Mouse (Mus musculus): Measurements from ENCODE around the gene Tom1. TPM values are rescaled to one million over a fixed set of nuclear protein-coding genes. Genes with fewer than 3 reads are reported as not detected.
A peak's percentile ranks its signal among the peaks of the same experiment; 100 is the strongest.

The Tom1 gene
- polyA plus RNA-seq, 1 experiment from 2014 or later: 29.1 TPM

- H3K4me1 ChIP-seq (ENCODE audit: control insufficient read depth, insufficient read depth, low read length): peaks cover 2% of the 10 kb centered on the region
- 48% methylated on average over 2 of the region's 2 CpGs for WGBS
- H3K4me2 ChIP-seq (replicated peaks; ENCODE audit: low read depth, low read length): no peak overlapping the region
- peaks cover 18% of the 10 kb centered on the region for H3K36me3 ChIP-seq (ENCODE audit: control insufficient read depth, insufficient read depth, low read length)
- H3K9ac ChIP-seq (ENCODE audit: low read depth, low read length): no peak overlapping the region
- no peaks in the 10 kb centered on the region for H3K9me3 ChIP-seq (ENCODE audit: control insufficient read depth, low read length)
- H3K4me3 ChIP-seq (ENCODE audit: low read length): no peak overlapping the region
- no peak for ATAC-seq (ENCODE audit: low FRiP score, low TSS enrichment)
- H3K27ac ChIP-seq (ENCODE audit: low read depth, low read length): no peak overlapping the region
- no peaks in the 10 kb centered on the region for H3K27me3 ChIP-seq (ENCODE audit: control insufficient read depth, insufficient read depth, low read length)
Measured at GRCm38 (mm10) chr8:75013557-75013956, 19.9 kb upstream of the Tom1 start.

- Histone ChIP-seq H3K4me1 (ENCODE audit: control insufficient read depth, insufficient read depth, low read length) (peaks cover 3% of the 10 kb centered on the region), H3K36me3 (ENCODE audit: control insufficient read depth, insufficient read depth, low read length) (peaks cover 14% of the 10 kb centered on the region), H3K9me3 (ENCODE audit: control insufficient read depth, low read length) (no peaks in the 10 kb centered on the region), H3K27me3 (ENCODE audit: control insufficient read depth, insufficient read depth, low read length) (no peaks in the 10 kb centered on the region), H3K4me2 (replicated peaks; ENCODE audit: low read depth, low read length) (no peak overlapping the region), H3K9ac (ENCODE audit: low read depth, low read length) (no peak overlapping the region), H3K27ac (ENCODE audit: low read depth, low read length) (no peak overlapping the region), H3K4me3 (ENCODE audit: low read length) (no peak overlapping the region)
- 66% methylated on average over 3 of the region's 3 CpGs for WGBS
- ATAC-seq (ENCODE audit: low FRiP score, low TSS enrichment): no peak
Measured at GRCm38 (mm10) chr8:75013964-75014363, 19.5 kb upstream of the Tom1 start.

- H3K36me3 ChIP-seq (ENCODE audit: control insufficient read depth, insufficient read depth, low read length): peaks cover 7% of the 10 kb centered on the region; the same call in 1 of the 2 replicates
- no peak overlapping the region for H3K9ac ChIP-seq (ENCODE audit: low read depth, low read length)
- H3K4me1 ChIP-seq (ENCODE audit: control insufficient read depth, insufficient read depth, low read length): peaks cover 3% of the 10 kb centered on the region
- no peak overlapping the region for H3K27ac ChIP-seq (ENCODE audit: low read depth, low read length)
- no peak overlapping the region for H3K4me2 ChIP-seq (replicated peaks; ENCODE audit: low read depth, low read length)
- no peak overlapping the region for H3K4me3 ChIP-seq (ENCODE audit: low read length)
- H3K9me3 ChIP-seq (ENCODE audit: control insufficient read depth, low read length): no peaks in the 10 kb centered on the region
- H3K27me3 ChIP-seq (ENCODE audit: control insufficient read depth, insufficient read depth, low read length): no peaks in the 10 kb centered on the region
- WGBS: 56% methylated on average over 2 of the region's 2 CpGs
- no peak for ATAC-seq (ENCODE audit: low FRiP score, low TSS enrichment)
Measured at GRCm38 (mm10) chr8:75015981-75016380, 17.5 kb upstream of the Tom1 start.

- Histone ChIP-seq H3K4me1 (ENCODE audit: control insufficient read depth, insufficient read depth, low read length) (peaks cover 3% of the 10 kb centered on the region), H3K27ac (ENCODE audit: low read depth, low read length) (no peak overlapping the region), H3K4me2 (replicated peaks; ENCODE audit: low read depth, low read length) (no peak overlapping the region), H3K36me3 (ENCODE audit: control insufficient read depth, insufficient read depth, low read length) (peaks cover 9% of the 10 kb centered on the region; the same call in 1 of the 2 replicates), H3K9ac (ENCODE audit: low read depth, low read length) (no peak overlapping the region), H3K4me3 (ENCODE audit: low read length) (no peak overlapping the region), H3K27me3 (ENCODE audit: control insufficient read depth, insufficient read depth, low read length) (no peaks in the 10 kb centered on the region), H3K9me3 (ENCODE audit: control insufficient read depth, low read length) (no peaks in the 10 kb centered on the region)
- WGBS: 89% methylated on average over 1 of the region's 1 CpGs
- ATAC-seq (ENCODE audit: low FRiP score, low TSS enrichment): no peak
Measured at GRCm38 (mm10) chr8:75016422-75016821, 17.1 kb upstream of the Tom1 start.

- H3K36me3 ChIP-seq (ENCODE audit: control insufficient read depth, insufficient read depth, low read length): peaks cover 29% of the 10 kb centered on the region
- 29% methylated on average over 5 of the region's 5 CpGs for WGBS
- H3K4me2 ChIP-seq (replicated peaks; ENCODE audit: low read depth, low read length): no peak overlapping the region
- H3K27me3 ChIP-seq (ENCODE audit: control insufficient read depth, insufficient read depth, low read length): no peaks in the 10 kb centered on the region
- no peak overlapping the region for H3K4me3 ChIP-seq (ENCODE audit: low read length)
- peaks cover 3% of the 10 kb centered on the region for H3K4me1 ChIP-seq (ENCODE audit: control insufficient read depth, insufficient read depth, low read length)
- ATAC-seq (ENCODE audit: low FRiP score, low TSS enrichment): peak; percentile 84
- no peaks in the 10 kb centered on the region for H3K9me3 ChIP-seq (ENCODE audit: control insufficient read depth, low read length)
- H3K9ac ChIP-seq (ENCODE audit: low read depth, low read length): no peak overlapping the region
- H3K27ac ChIP-seq (ENCODE audit: low read depth, low read length): no peak overlapping the region; the same call in 1 of the 2 replicates
Measured at GRCm38 (mm10) chr8:75018274-75018972, 15.1 kb upstream of the Tom1 start.

GRCm38 (mm10) chr8:75023660-75024316 is 9.7 kb upstream of the Tom1 start:
- no peaks in the 10 kb centered on the region for H3K9me3 ChIP-seq (ENCODE audit: control insufficient read depth, low read length)
- H3K27ac ChIP-seq (ENCODE audit: low read depth, low read length): no peak overlapping the region
- H3K9ac ChIP-seq (ENCODE audit: low read depth, low read length): no peak overlapping the region
- H3K4me3 ChIP-seq (ENCODE audit: low read length): no peak overlapping the region
- no peaks in the 10 kb centered on the region for H3K27me3 ChIP-seq (ENCODE audit: control insufficient read depth, insufficient read depth, low read length)
- H3K4me2 ChIP-seq (replicated peaks; ENCODE audit: low read depth, low read length): no peak overlapping the region
- no peaks in the 10 kb centered on the region for H3K4me1 ChIP-seq (ENCODE audit: control insufficient read depth, insufficient read depth, low read length)
- peaks cover 68% of the 10 kb centered on the region for H3K36me3 ChIP-seq (ENCODE audit: control insufficient read depth, insufficient read depth, low read length)
- ATAC-seq (ENCODE audit: low FRiP score, low TSS enrichment): no peak
- WGBS: 91% methylated on average over 3 of the region's 3 CpGs

- no peaks in the 10 kb centered on the region for H3K4me1 ChIP-seq (ENCODE audit: control insufficient read depth, insufficient read depth, low read length)
- H3K9me3 ChIP-seq (ENCODE audit: control insufficient read depth, low read length): no peaks in the 10 kb centered on the region
- no peak overlapping the region for H3K9ac ChIP-seq (ENCODE audit: low read depth, low read length)
- no peak overlapping the region for H3K4me2 ChIP-seq (replicated peaks; ENCODE audit: low read depth, low read length)
- ATAC-seq (ENCODE audit: low FRiP score, low TSS enrichment): no peak
- H3K27ac ChIP-seq (ENCODE audit: low read depth, low read length): no peak overlapping the region
- no peak overlapping the region for H3K4me3 ChIP-seq (ENCODE audit: low read length)
- peaks cover 82% of the 10 kb centered on the region for H3K36me3 ChIP-seq (ENCODE audit: control insufficient read depth, insufficient read depth, low read length)
- H3K27me3 ChIP-seq (ENCODE audit: control insufficient read depth, insufficient read depth, low read length): no peaks in the 10 kb centered on the region
- 94% methylated on average over 4 of the region's 4 CpGs for WGBS
Measured at GRCm38 (mm10) chr8:75025809-75026208, 7.7 kb upstream of the Tom1 start.

GRCm38 (mm10) chr8:75030453-75031024 is 3.0 kb upstream of the Tom1 start:
- Histone ChIP-seq H3K27ac (ENCODE audit: low read depth, low read length) (no peak overlapping the region), H3K9ac (ENCODE audit: low read depth, low read length) (no peak overlapping the region), H3K9me3 (ENCODE audit: control insufficient read depth, low read length) (no peaks in the 10 kb centered on the region), H3K4me3 (ENCODE audit: low read length) (no peak overlapping the region), H3K4me1 (ENCODE audit: control insufficient read depth, insufficient read depth, low read length) (no peaks in the 10 kb centered on the region), H3K36me3 (ENCODE audit: control insufficient read depth, insufficient read depth, low read length) (peaks cover 39% of the 10 kb centered on the region), H3K4me2 (replicated peaks; ENCODE audit: low read depth, low read length) (no peak overlapping the region), H3K27me3 (ENCODE audit: control insufficient read depth, insufficient read depth, low read length) (no peaks in the 10 kb centered on the region)
- no peak for ATAC-seq (ENCODE audit: low FRiP score, low TSS enrichment)
- WGBS: 96% methylated on average over 3 of the region's 3 CpGs

GRCm38 (mm10) chr8:75032961-75033360 is 544 bp upstream of the Tom1 start:
- Histone ChIP-seq H3K4me3 (ENCODE audit: low read length) (peak overlapping the region; percentile 68), H3K9ac (ENCODE audit: low read depth, low read length) (no peak overlapping the region)

More at GRCm38 (mm10) chr8:75032961-75033360, 544 bp upstream of the Tom1 start:
- 78% methylated on average over 5 of the region's 5 CpGs for WGBS
- H3K4me2 ChIP-seq (replicated peaks; ENCODE audit: low read depth, low read length): peak overlapping the region; percentile 43
- no peaks in the 10 kb centered on the region for H3K4me1 ChIP-seq (ENCODE audit: control insufficient read depth, insufficient read depth, low read length)
- H3K27ac ChIP-seq (ENCODE audit: low read depth, low read length): no peak overlapping the region
- peaks cover 26% of the 10 kb centered on the region for H3K36me3 ChIP-seq (ENCODE audit: control insufficient read depth, insufficient read depth, low read length)
- no peaks in the 10 kb centered on the region for H3K27me3 ChIP-seq (ENCODE audit: control insufficient read depth, insufficient read depth, low read length)
- ATAC-seq (ENCODE audit: low FRiP score, low TSS enrichment): no peak
- no peaks in the 10 kb centered on the region for H3K9me3 ChIP-seq (ENCODE audit: control insufficient read depth, low read length)
